Mouse (Mus musculus): ENCODE data around the gene Kdm4b.

Kdm4b gene

GRCm38 (mm10) chr17:56384903-56385302 is 59.0 kb downstream of the Kdm4b start:
- no peak for DNase-seq (ENCODE audit: low spot score in 2 of 2)

GRCm38 (mm10) chr17:56387612-56388011 is 61.8 kb downstream of the Kdm4b start:
- no peak for DNase-seq (ENCODE audit: low spot score in 2 of 2)

GRCm38 (mm10) chr17:56393238-56393637 is 67.4 kb downstream of the Kdm4b start:
- no peak for DNase-seq (ENCODE audit: low spot score in 2 of 2)

- no peak for DNase-seq (ENCODE audit: low spot score in 2 of 2)
Measured at GRCm38 (mm10) chr17:56393889-56394288, 68.0 kb downstream of the Kdm4b start.

GRCm38 (mm10) chr17:56396051-56396450 is 70.2 kb downstream of the Kdm4b start:
- no peak for DNase-seq (ENCODE audit: low spot score in 2 of 2)

- no peak for DNase-seq (ENCODE audit: low spot score in 2 of 2)
Measured at GRCm38 (mm10) chr17:56400221-56400620, 74.4 kb downstream of the Kdm4b start.

- peak in 1 of 2 experiments; percentile 49 for DNase-seq (ENCODE audit: low spot score in 2 of 2)
Measured at GRCm38 (mm10) chr17:56401051-56401521, 75.2 kb downstream of the Kdm4b start.

- peak in 1 of 2 experiments; percentile 43 for DNase-seq (ENCODE audit: low spot score in 2 of 2)
Measured at GRCm38 (mm10) chr17:56405341-56405740, 79.5 kb downstream of the Kdm4b start.

GRCm38 (mm10) chr17:56405856-56406840 is 80.3 kb downstream of the Kdm4b start:
- no peak for DNase-seq (ENCODE audit: low spot score in 2 of 2)

GRCm38 (mm10) chr17:56406878-56407277 is 81.0 kb downstream of the Kdm4b start:
- DNase-seq (ENCODE audit: low spot score in 2 of 2), result no peak

GRCm38 (mm10) chr17:56407379-56407778 is 81.5 kb downstream of the Kdm4b start:
- no peak for DNase-seq (ENCODE audit: low spot score in 2 of 2)

- DNase-seq (ENCODE audit: low spot score in 2 of 2), result no peak
Measured at GRCm38 (mm10) chr17:56408965-56409625, 83.2 kb downstream of the Kdm4b start.

GRCm38 (mm10) chr17:56409759-56410158 is 83.9 kb downstream of the Kdm4b start:
- no peak for DNase-seq (ENCODE audit: low spot score in 2 of 2)

GRCm38 (mm10) chr17:56411437-56411836 is 85.6 kb downstream of the Kdm4b start:
- no peak for DNase-seq (ENCODE audit: low spot score in 2 of 2)

- DNase-seq (ENCODE audit: low spot score in 2 of 2), result peak in 1 of 2 experiments; percentile 45
Measured at GRCm38 (mm10) chr17:56413113-56413512, 87.3 kb downstream of the Kdm4b start.

- DNase-seq (ENCODE audit: low spot score in 2 of 2), result no peak
Measured at GRCm38 (mm10) chr17:56414785-56415184, 88.9 kb downstream of the Kdm4b start.

GRCm38 (mm10) chr17:56418304-56418703 is 92.4 kb downstream of the Kdm4b start:
- no peak for DNase-seq (ENCODE audit: low spot score in 2 of 2)

GRCm38 (mm10) chr17:56420022-56420421 is 94.2 kb downstream of the Kdm4b start:
- no peak for DNase-seq (ENCODE audit: low spot score in 2 of 2)

- peak; percentile 67 to 78 for DNase-seq (ENCODE audit: low spot score in 2 of 2)
Measured at GRCm38 (mm10) chr17:56424726-56425583, 99.1 kb downstream of the Kdm4b start.

GRCm38 (mm10) chr17:56425584-56425914 is 99.7 kb downstream of the Kdm4b start:
- DNase-seq (ENCODE audit: low spot score in 2 of 2), result peak; percentile 82 to 84

- DNase-seq (ENCODE audit: low spot score in 2 of 2), result no peak
Measured at GRCm38 (mm10) chr17:56425941-56426340, 100.1 kb downstream of the Kdm4b start.

- DNase-seq (ENCODE audit: low spot score in 2 of 2), result no peak
Measured at GRCm38 (mm10) chr17:56427857-56428256, 102.0 kb downstream of the Kdm4b start.

All from urinary bladder, postnatal 36 days (tissue).